Mouse (Mus musculus): ENCODE data around the gene Aspg.

- TF ChIP-seq CTCF (IDR thresholded peaks at IDR 0.05; ENCODE audit: low read depth, low read length) (no peak), POLR2A (IDR thresholded peaks at IDR 0.05; ENCODE audit: extremely low read depth, insufficient read depth, low read length) (no peak)
These were observed 26.6 kb upstream of the Aspg start for GRCm38 (mm10) chr12:112079911-112080310.

Data from liver, adult 2 months (tissue).